Mouse (Mus musculus) hindbrain, embryonic 13.5 days (tissue): ENCODE data around the gene Dlgap1. TPM values are rescaled to one million over a fixed set of nuclear protein-coding genes. Genes with fewer than 3 reads are reported as not detected.

Experiments used
- ATAC-seq: fragments of 200-750 bp; cut with Nextera tagmentation; 2 replicates; pipeline ENCODE4 v1.8.0; 2017; ENCODE audit warnings: moderate TSS enrichment; ENCODE audit not compliant: low FRiP score
- H3K27ac ChIP-seq: fragments of 300-500 bp; sonication (generic); 2 replicates; pipeline ENCODE4 v1.5.1; 2015; ENCODE audit warnings: inconsistent platforms, mild to moderate bottlenecking, moderate library complexity
- H3K27me3 ChIP-seq: fragments of 300-500 bp; sonication (generic); 2 replicates; pipeline ENCODE4 v1.6.1; 2015; ENCODE audit warnings: mild to moderate bottlenecking, inconsistent platforms
- H3K36me3 ChIP-seq: fragments of 300-500 bp; sonication (generic); 2 replicates; pipeline ENCODE4 v1.6.1; 2015; ENCODE audit warnings: mild to moderate bottlenecking, inconsistent platforms
- H3K4me1 ChIP-seq: fragments of 300-500 bp; sonication (generic); replicated peaks from 2 replicates; pipeline ENCODE4 v1.6.1; 2015; ENCODE audit warnings: inconsistent platforms
- H3K4me2 ChIP-seq: fragments of 300-500 bp; sonication (generic); 2 replicates; pipeline ENCODE4 v1.6.1; 2015; ENCODE audit warnings: inconsistent platforms, mild to moderate bottlenecking, moderate library complexity
- H3K4me3 ChIP-seq: fragments of 300-500 bp; sonication (generic); 2 replicates; pipeline ENCODE4 v1.5.1; 2015; ENCODE audit warnings: mild to moderate bottlenecking, inconsistent platforms
- H3K9ac ChIP-seq: fragments of 300-500 bp; sonication (generic); 2 replicates; pipeline ENCODE4 v1.6.1; 2015; ENCODE audit warnings: mild to moderate bottlenecking, inconsistent platforms
- H3K9me3 ChIP-seq: fragments of 300-500 bp; sonication (generic); 2 replicates; pipeline ENCODE4 v1.6.1; 2016; ENCODE audit warnings: inconsistent platforms
- WGBS: fragments of 180-500 bp; shearing (Covaris S2); methylation state at CpG from one replicate; pipeline ENCODE4 v1.1.7; 2015; 5-methylcytosine and 5-hydroxymethylcytosine counted together
- polyA plus RNA-seq: library from polyadenylated mRNA; unstranded; fragments of >200 nt; fragmentation: Nextera tagmentation; extraction: Ambion mirVana; gene quantifications from 2 replicates; pipeline ENCODE4 v1.2.1, GENCODE M21; 2015

Gene Dlgap1
- polyA plus RNA-seq, 1 experiment from 2014 or later, result 15.7 TPM

DNA sequence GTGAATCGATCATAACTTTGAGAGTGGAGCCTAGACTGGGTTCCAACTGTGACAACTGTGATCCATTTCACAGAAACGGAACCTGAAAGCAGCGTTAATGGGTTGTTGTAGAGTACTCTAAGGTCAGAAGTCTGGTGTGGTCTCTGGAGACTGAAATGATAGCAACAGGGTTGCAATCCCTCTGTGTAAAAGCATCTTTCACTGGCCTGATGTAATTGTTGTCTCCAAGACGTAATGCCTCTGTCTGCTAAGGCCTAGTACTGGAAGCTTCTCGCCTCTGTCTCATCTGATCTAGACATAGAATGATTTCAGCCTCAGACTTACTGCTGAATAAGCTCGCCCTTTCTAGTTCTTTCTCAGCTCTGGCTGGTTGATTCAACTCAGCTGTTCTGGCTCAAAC lies 721.3 kb downstream of the Dlgap1 start:
- Histone ChIP-seq H3K4me1 (no peaks in the 10 kb centered on the region), H3K36me3 (no peaks in the 10 kb centered on the region), H3K27ac (no peak overlapping the region), H3K4me3 (no peak overlapping the region), H3K9ac (no peak overlapping the region), H3K4me2 (no peak overlapping the region), H3K27me3 (peaks cover 4% of the 10 kb centered on the region; the same call in 1 of the 2 replicates), H3K9me3 (no peaks in the 10 kb centered on the region)
- 86% methylated on average over 6 of the region's 6 CpGs for WGBS
- ATAC-seq, result no peak

DNA sequence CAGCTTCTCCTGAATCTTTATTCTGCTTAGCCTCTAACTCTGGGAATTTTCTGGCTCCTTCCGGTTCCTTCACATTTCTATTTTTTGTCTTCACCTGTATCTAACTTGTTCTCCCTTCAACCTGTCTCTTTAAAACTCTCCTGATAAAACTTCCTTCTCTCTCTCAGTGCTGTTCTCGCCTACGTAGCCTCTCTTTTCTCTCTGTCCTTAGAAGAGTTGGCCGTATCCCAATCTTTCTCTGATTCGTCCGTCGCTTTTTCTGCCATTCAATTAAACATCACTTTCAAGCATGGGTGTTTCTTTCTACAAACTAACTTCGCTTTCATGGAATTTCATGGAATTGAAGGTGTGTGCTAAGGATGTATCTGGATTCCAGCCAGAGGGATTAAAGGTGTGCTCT lies 721.7 kb downstream of the Dlgap1 start:
- Histone ChIP-seq H3K27me3 (no peaks in the 10 kb centered on the region), H3K4me2 (no peak overlapping the region), H3K9me3 (no peaks in the 10 kb centered on the region), H3K4me3 (no peak overlapping the region), H3K36me3 (no peaks in the 10 kb centered on the region), H3K27ac (no peak overlapping the region), H3K9ac (no peak overlapping the region), H3K4me1 (no peaks in the 10 kb centered on the region)
- ATAC-seq, result no peak
- 95% methylated on average over 8 of the region's 8 CpGs for WGBS

DNA sequence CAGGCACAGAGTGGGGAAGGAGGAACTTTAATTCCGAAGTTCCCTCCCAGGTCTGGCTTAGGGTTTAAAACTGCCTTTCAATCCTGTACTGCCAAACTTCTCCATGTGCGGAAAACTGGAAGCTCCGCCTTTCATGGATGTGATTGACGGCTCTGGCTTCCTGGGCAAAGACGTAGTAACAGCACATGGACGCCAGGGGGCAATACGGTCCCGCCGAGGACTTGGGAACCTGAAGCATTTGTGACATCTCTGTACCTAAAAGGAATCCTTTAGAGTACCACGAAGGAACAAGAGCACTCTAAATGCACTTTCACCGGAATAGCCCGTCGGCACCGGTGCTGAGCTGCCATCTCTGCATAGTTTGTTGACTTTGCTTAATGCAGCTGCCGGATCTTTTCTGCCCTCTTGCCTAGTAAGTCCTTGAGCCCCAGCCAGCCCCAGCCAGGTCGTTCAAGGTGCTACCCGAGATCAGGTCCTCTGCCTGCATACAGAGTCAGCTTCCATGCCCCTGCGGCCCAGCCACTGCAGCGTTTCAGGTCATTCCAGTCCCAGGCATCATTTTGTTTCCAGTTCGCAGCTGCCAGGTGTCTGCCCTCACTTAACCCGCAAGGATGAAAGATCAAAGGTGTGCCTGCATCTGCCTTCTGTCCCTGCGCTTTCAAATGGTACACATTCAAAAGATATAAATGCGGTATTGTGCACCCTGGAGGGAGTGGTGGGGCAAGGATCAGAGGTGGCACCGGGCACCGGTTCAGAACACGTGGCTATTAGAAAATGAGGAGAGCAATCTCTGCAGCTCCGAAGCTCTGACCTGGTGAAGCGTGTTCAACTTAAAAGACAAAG lies 738.3 kb downstream of the Dlgap1 start:
- no peaks in the 10 kb centered on the region for H3K9me3 ChIP-seq
- peaks cover 10% of the 10 kb centered on the region for H3K4me1 ChIP-seq
- no peaks in the 10 kb centered on the region for H3K36me3 ChIP-seq
- peak; percentile 70 for ATAC-seq
- H3K4me3 ChIP-seq, result peak overlapping the region; percentile 26
- H3K4me2 ChIP-seq, result peak overlapping the region; percentile 58
- 0 out of 2 replicates have a peak, but pooled peaks cover 10% of the 10 kb centered on the region for H3K27me3 ChIP-seq
- no peak overlapping the region for H3K27ac ChIP-seq
- WGBS, result 5% methylated on average over 28 of the region's 28 CpGs
- peak overlapping the region; percentile 58 for H3K9ac ChIP-seq

DNA sequence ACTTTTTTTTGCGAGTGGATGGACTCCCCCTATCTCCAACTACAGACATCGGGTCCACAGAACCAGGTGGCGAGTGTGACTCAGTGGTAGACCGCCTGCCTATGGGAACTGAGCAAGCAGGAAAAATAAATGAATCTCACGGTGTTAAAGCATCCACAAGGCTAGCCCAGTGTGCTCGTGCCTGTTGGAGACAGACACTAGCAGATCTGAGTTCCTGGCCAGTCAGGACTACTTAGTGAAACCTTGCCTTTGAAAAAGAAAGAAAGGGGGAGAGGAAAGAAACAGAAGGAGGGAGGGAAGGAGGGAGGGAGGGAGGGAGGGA lies 738.9 kb downstream of the Dlgap1 start:
- H3K4me3 ChIP-seq, result no peak overlapping the region; the same call in 1 of the 2 replicates
- H3K9me3 ChIP-seq, result no peaks in the 10 kb centered on the region
- H3K4me2 ChIP-seq, result peak overlapping the region; percentile 58
- WGBS, result 41% methylated on average over 6 of the region's 6 CpGs
- 0 out of 2 replicates have a peak, but pooled peaks have one; percentile 49 for ATAC-seq
- no peak overlapping the region for H3K9ac ChIP-seq
- H3K36me3 ChIP-seq, result no peaks in the 10 kb centered on the region
- 0 out of 2 replicates have a peak, but pooled peaks cover 10% of the 10 kb centered on the region for H3K27me3 ChIP-seq
- no peak overlapping the region for H3K27ac ChIP-seq
- H3K4me1 ChIP-seq, result peaks cover 10% of the 10 kb centered on the region

DNA sequence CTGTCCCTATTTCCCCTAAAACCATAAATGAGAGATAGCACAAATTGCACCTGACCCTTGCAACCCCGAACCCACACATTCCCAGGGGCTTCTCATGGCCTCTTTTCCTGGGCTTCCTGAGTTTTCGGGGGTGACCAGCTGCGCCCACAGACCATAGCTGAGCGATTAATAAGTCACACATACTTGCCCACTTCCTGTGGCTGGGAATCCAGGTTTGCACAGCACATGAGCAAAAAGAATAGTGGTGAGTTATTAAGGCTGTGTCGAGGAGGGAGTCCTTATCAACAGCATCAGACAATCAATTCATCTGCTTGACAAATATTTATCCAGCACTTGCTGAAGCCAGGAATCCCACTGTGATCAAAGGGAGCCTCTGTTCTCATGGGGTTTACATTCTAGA lies 740.7 kb downstream of the Dlgap1 start:
- ATAC-seq, result no peak
- Histone ChIP-seq H3K4me1 (peaks cover 10% of the 10 kb centered on the region), H3K9ac (no peak overlapping the region), H3K4me2 (no peak overlapping the region), H3K9me3 (no peaks in the 10 kb centered on the region), H3K27ac (no peak overlapping the region), H3K4me3 (no peak overlapping the region), H3K27me3 (0 out of 2 replicates have a peak, but pooled peaks cover 10% of the 10 kb centered on the region), H3K36me3 (no peaks in the 10 kb centered on the region)
- 57% methylated on average over 5 of the region's 5 CpGs for WGBS

DNA sequence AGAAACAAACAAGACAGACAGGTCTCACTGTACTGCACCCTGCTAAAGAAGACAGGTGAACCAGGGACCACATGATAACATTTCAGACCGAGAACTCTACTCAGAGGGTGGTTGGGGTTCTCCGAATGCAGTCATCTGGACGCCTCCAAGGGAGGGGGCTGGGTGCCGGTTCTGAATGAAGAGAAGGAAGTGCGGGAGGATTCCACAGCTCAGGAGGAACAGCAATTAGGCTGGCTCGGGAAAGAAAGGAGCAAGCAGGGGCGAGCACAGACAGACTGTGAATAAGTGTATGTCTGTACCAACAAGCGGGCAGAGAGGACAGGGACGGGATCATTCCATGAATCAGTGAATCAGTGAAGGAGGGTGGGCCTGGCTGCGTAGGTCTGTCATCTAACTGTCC lies 744.6 kb downstream of the Dlgap1 start:
- Histone ChIP-seq H3K9me3 (no peaks in the 10 kb centered on the region), H3K27me3 (0 out of 2 replicates have a peak, but pooled peaks cover 3% of the 10 kb centered on the region), H3K4me3 (no peak overlapping the region), H3K9ac (no peak overlapping the region), H3K4me2 (no peak overlapping the region), H3K36me3 (no peaks in the 10 kb centered on the region), H3K4me1 (no peaks in the 10 kb centered on the region), H3K27ac (no peak overlapping the region)
- no peak for ATAC-seq
- WGBS, result 65% methylated on average over 10 of the region's 10 CpGs

DNA sequence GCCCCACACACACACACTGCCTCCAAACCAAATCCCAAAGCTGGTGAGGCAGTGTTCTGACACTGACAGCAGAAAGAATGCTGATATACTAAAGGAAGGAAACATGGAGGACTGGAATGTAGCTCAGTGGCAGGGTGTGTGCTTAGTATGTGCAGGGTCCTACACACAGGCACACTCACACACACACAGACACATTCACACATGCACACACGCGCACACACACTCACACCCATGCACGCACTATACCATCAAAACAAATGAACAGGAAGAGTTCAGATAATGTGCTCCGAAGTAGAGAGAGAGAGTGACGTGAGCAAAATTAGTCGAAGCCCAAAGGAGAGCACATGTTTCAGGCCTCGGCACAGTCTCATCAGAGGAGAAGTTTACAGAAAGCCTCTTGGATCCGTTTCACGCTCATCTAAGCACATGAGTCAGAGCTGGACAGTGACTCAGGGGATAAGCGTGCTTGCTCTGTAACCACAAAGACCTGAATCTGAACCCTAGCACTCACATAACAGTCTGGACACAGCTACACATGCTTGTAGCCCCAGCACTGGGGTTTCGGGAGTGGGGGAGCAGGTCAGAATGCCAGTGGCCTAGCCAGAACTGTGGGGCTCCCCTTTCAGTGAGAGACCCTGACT lies 750.9 kb downstream of the Dlgap1 start:
- Histone ChIP-seq H3K36me3 (no peaks in the 10 kb centered on the region), H3K9ac (no peak overlapping the region), H3K4me1 (no peaks in the 10 kb centered on the region), H3K27me3 (no peaks in the 10 kb centered on the region), H3K27ac (no peak overlapping the region), H3K4me3 (no peak overlapping the region), H3K9me3 (no peaks in the 10 kb centered on the region), H3K4me2 (no peak overlapping the region)
- 85% methylated on average over 11 of the region's 11 CpGs for WGBS
- no peak for ATAC-seq

DNA sequence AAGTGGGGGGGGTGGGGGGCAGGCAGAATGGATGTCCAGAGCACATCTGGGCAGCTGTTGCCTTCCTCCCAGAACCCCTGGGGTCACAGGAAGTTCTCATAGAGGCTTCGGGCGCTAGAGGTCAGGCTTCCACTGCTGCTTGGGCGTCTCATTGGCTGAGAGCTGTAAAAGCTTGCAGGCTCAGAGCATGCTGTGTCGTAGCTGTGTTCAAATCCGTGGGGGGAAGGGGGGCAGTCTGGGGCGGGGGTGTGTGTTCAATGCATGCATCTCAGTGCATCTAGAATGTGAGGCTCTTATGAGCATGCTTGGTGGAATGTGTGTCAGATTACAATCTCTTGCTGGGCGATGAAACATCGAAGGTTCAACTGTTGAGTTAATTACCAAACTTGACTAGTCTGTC lies 751.9 kb downstream of the Dlgap1 start:
- Histone ChIP-seq H3K36me3 (no peaks in the 10 kb centered on the region), H3K4me1 (no peaks in the 10 kb centered on the region), H3K27me3 (no peaks in the 10 kb centered on the region), H3K9ac (no peak overlapping the region), H3K4me3 (no peak overlapping the region), H3K9me3 (no peaks in the 10 kb centered on the region), H3K27ac (no peak overlapping the region), H3K4me2 (no peak overlapping the region)
- 27% methylated on average over 8 of the region's 8 CpGs for WGBS
- ATAC-seq, result no peak

DNA sequence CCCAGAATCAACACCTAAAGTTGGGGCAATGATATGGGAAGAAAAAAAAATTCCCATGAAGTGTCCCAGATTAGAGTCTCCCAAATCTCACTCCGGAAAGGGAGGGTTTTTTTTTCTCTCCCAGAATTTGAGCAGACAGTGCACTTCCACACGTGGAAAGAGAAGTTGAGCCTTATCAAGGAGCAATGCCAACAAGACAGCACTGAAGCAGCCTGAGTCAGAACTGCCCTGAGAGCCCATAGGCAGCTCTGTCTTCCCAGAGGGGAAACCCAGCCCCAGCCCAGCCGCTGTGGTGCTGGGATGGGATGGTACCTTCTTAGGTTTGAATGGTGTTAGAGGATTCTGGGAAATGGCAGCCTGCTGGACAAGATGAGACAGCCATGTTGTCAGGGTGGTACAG lies 753.3 kb downstream of the Dlgap1 start:
- Histone ChIP-seq H3K4me3 (no peak overlapping the region), H3K9me3 (no peaks in the 10 kb centered on the region), H3K9ac (no peak overlapping the region), H3K27me3 (no peaks in the 10 kb centered on the region), H3K4me2 (no peak overlapping the region), H3K4me1 (no peaks in the 10 kb centered on the region), H3K27ac (no peak overlapping the region), H3K36me3 (no peaks in the 10 kb centered on the region)
- 87% methylated on average over 3 of the region's 3 CpGs for WGBS
- ATAC-seq, result no peak

DNA sequence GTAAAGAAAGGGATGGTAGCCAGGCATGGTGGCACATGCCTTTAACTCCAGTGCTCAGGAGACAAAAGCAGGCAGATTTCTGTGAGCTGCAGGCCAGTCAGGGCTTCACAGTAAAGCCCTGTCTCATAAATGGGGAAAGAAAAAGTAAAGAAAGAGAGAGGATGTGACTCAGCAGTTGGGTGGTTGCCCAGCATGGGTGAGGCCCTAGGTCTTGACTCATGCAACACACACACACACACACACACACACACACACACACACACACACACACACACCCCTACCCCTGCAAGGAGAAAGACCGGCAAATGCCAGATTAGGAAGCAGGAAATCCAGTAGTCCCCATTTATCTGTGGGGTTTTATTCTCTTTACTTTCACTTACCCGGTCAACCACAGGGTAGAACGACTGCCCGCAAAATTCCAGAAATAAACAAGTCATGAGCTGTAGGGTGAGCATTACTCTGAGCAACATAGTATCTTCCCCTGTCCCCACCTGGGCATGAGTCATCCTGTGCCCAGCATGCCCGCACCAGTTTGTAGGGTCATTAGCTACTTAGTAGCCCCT lies 759.9 kb downstream of the Dlgap1 start:
- Histone ChIP-seq H3K27me3 (no peaks in the 10 kb centered on the region), H3K4me1 (no peaks in the 10 kb centered on the region), H3K4me3 (no peak overlapping the region), H3K4me2 (no peak overlapping the region), H3K27ac (no peak overlapping the region), H3K9me3 (no peaks in the 10 kb centered on the region), H3K36me3 (no peaks in the 10 kb centered on the region), H3K9ac (no peak overlapping the region)
- no peak for ATAC-seq
- WGBS, result 84% methylated on average over 5 of the region's 5 CpGs

DNA sequence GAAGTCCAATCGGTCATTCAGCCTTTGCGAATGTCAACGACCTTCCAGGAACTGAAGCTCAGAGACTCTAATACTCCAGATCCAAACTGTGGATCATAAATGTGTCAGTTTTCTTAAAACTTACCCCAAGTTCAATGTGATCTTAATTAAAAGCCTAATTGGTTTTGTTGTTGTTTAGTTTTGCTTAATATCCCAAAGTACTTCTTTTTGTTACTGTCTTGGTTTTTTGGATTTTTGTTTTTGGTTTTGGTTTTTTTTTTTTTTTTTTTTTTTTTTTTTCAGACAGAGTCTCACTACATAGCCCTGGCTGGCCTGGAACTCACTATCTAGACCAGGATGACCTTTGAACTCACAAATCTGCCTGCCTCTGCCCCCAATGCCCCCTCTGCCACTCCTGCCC lies 765.9 kb downstream of the Dlgap1 start:
- H3K36me3 ChIP-seq, result no peaks in the 10 kb centered on the region
- ATAC-seq, result no peak
- H3K9ac ChIP-seq, result no peak overlapping the region
- 94% methylated on average over 3 of the region's 3 CpGs for WGBS
- H3K4me2 ChIP-seq, result no peak overlapping the region
- no peaks in the 10 kb centered on the region for H3K9me3 ChIP-seq
- peaks cover 17% of the 10 kb centered on the region for H3K4me1 ChIP-seq
- H3K4me3 ChIP-seq, result no peak overlapping the region
- H3K27ac ChIP-seq, result no peak overlapping the region
- H3K27me3 ChIP-seq, result no peaks in the 10 kb centered on the region

DNA sequence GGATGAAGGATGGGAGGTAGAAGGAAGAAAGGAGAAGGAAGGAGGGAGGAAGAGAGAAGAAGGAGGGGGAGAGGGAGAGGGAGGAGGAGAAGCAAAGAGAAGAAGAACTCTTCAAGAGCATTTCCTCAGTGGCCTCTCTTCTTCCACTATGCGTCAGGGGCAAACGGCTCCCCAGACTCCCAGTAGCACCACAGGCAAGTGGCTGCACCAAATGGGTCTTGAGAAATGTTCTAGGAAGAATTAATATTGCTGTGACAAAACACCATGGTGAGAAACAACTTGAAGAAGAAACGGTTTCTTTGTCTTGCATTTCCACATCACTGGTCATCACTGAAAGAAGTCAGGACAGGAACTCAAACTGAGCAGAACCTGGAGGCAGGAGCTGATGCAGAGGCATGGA lies 766.5 kb downstream of the Dlgap1 start:
- Histone ChIP-seq H3K4me3 (no peak overlapping the region), H3K27me3 (no peaks in the 10 kb centered on the region), H3K36me3 (no peaks in the 10 kb centered on the region), H3K4me2 (no peak overlapping the region), H3K4me1 (peaks cover 17% of the 10 kb centered on the region), H3K9ac (no peak overlapping the region), H3K9me3 (no peaks in the 10 kb centered on the region), H3K27ac (no peak overlapping the region)
- 66% methylated on average over 3 of the region's 3 CpGs for WGBS
- ATAC-seq, result no peak
